Mouse (Mus musculus) naive thymus-derived CD4-positive, alpha-beta T cell, adult 5 months (primary cell): ENCODE measurements around the gene 4930579G24Rik. TPM values are rescaled to one million over a fixed set of nuclear protein-coding genes. Genes with fewer than 3 reads are reported as not detected.

ENCODE experiments used
- polyA plus RNA-seq: library from polyadenylated mRNA; unstranded; fragments of 100-300 nt; shearing (Covaris generic); gene quantifications from one replicate; pipeline ENCODE4 v1.2.1, GENCODE M21; 2017

Gene 4930579G24Rik
- polyA plus RNA-seq: 7.4 TPM

GRCm38 (mm10) chr3:79628561-79629415, at the start of gene 4930579G24Rik:
4930579G24Rik (plus strand) TSS chr3:79629079.

GRCm38 (mm10) chr3:79590863-79591792, 37.8 kb upstream of the 4930579G24Rik start, which contains the start of gene Ppid:
Ppid (plus strand) TSS chr3:79591342.

GRCm38 (mm10) chr3:79629416-79629730, 494 bp downstream of the 4930579G24Rik start, which contains the start of gene Etfdh:
Etfdh (minus strand) TSS chr3:79629500.

Other genes with a start within 250 kb of the 4930579G24Rik start
- 0.57 TPM for gene Fnip2, start 61.3 kb upstream of the 4930579G24Rik start, polyA plus RNA-seq
- gene Ppid, start 37.7 kb upstream of the 4930579G24Rik start, polyA plus RNA-seq: 70.8 TPM
- 38.0 TPM for gene Etfdh, start 421 bp downstream of the 4930579G24Rik start, polyA plus RNA-seq
- gene Rxfp1, start 108.8 kb downstream of the 4930579G24Rik start, polyA plus RNA-seq: not detected
- 0.56 TPM for gene Tmem144, start 223.7 kb downstream of the 4930579G24Rik start, polyA plus RNA-seq